Mouse (Mus musculus) ES-E14 (cell line): ENCODE data around the gene S100a11. TPM values are rescaled to one million over a fixed set of nuclear protein-coding genes. Genes with fewer than 3 reads are reported as not detected.
A peak's percentile ranks its signal among the peaks of the same experiment; 100 is the strongest.
"Not testable (repeated sequence)": the region's sequence is repeated elsewhere in the genome, so short reads cannot be mapped to it uniquely, and the experiment has no call there.

Experiments
- DNase-seq: peaks from one replicate; pipeline ENCODE4 v3.0.0-alpha.2; 2013; ENCODE audit warnings: low read depth, low spot score
- H3K27ac ChIP-seq: 2 replicates; pipeline ENCODE4 v1.5.1; 2012; ENCODE audit warnings: low read depth, mild to moderate bottlenecking, low read length, moderate library complexity, mixed read lengths; ENCODE audit not compliant: poor library complexity, insufficient read depth, severe bottlenecking
- H3K36me3 ChIP-seq: 2 replicates; pipeline ENCODE4 v1.6.1; 2012; ENCODE audit warnings: mild to moderate bottlenecking, low read length, moderate library complexity, mixed read lengths; ENCODE audit not compliant: control insufficient read depth, poor library complexity, insufficient read depth, severe bottlenecking
- H3K4me1 ChIP-seq, 2 experiments: fragments of 150-350 bp in 1 of 2; sonication (generic) in 1 of 2; 2 replicates each; pipeline ENCODE4 v1.6.1; 2012; ENCODE audit warnings: low read length in 2 of 2, mild to moderate bottlenecking in 1 of 2, mixed read lengths in 1 of 2; ENCODE audit not compliant: control insufficient read depth in 2 of 2, insufficient read depth in 2 of 2, poor library complexity in 1 of 2
- H3K4me3 ChIP-seq, 2 experiments: fragments of 150-350 bp in 1 of 2; sonication (generic) in 1 of 2; 2 replicates each; pipeline ENCODE4 v1.5.1; 2012; ENCODE audit warnings: low read length in 2 of 2, low read depth in 1 of 2, mild to moderate bottlenecking in 1 of 2, mixed read lengths in 1 of 2; ENCODE audit not compliant: insufficient read depth in 1 of 2, poor library complexity in 1 of 2, severe bottlenecking in 1 of 2
- H3K9ac ChIP-seq: 2 replicates; pipeline ENCODE4 v1.6.1; 2012; ENCODE audit warnings: low read depth, mild to moderate bottlenecking, low read length, mixed read lengths; ENCODE audit not compliant: poor library complexity, insufficient read depth, severe bottlenecking
- H3K9me3 ChIP-seq: fragments of 150-350 bp; sonication (generic); 2 replicates; pipeline ENCODE4 v1.6.1; 2012; ENCODE audit warnings: low read depth, mild to moderate bottlenecking, low read length; ENCODE audit not compliant: control insufficient read depth, insufficient read depth
- CHD2 ChIP-seq: IDR thresholded peaks from 2 replicates; pipeline ENCODE4 v1.6.1; 2014; ENCODE audit warnings: mild to moderate bottlenecking, low read depth, low read length, inconsistent platforms
- HCFC1 ChIP-seq: IDR thresholded peaks from 2 replicates; pipeline ENCODE4 v1.6.1; 2012; ENCODE audit warnings: low read length, inconsistent platforms, borderline replicate concordance; ENCODE audit not compliant: insufficient read depth
- MAFK ChIP-seq: IDR thresholded peaks from 2 replicates; pipeline ENCODE4 v1.6.1; 2014; ENCODE audit warnings: mild to moderate bottlenecking, low read depth, low read length, inconsistent platforms; ENCODE audit not compliant: insufficient read depth
- ZC3H11A ChIP-seq: IDR thresholded peaks from 2 replicates; pipeline ENCODE4 v1.6.1; 2012; ENCODE audit warnings: low read depth, mild to moderate bottlenecking, inconsistent platforms, low read length, borderline replicate concordance
- ZNF384 ChIP-seq: IDR thresholded peaks from 2 replicates; pipeline ENCODE4 v1.6.1; 2012; ENCODE audit warnings: low read depth, low read length, inconsistent platforms
- in situ Hi-C, 2 experiments: fragments of 600-800 bp; cut with MboI; formaldehyde crosslinking; loops; one replicate each; pipeline ENCODE4 v1.15.1; 2025; ENCODE audit warnings: low sequenced_read_pairs in 2 of 2, inconsistent platforms in 1 of 2; ENCODE audit not compliant: unreplicated experiment in 2 of 2
- total RNA-seq: library from RNA; depleted of rRNA; stranded (reverse); fragments of 300-350 nt; gene quantifications from 2 replicates; pipeline ENCODE4 v1.2.3, GENCODE M21; 2012

Gene S100a11
- total RNA-seq, 1 experiment = 37.2 TPM

DNA sequence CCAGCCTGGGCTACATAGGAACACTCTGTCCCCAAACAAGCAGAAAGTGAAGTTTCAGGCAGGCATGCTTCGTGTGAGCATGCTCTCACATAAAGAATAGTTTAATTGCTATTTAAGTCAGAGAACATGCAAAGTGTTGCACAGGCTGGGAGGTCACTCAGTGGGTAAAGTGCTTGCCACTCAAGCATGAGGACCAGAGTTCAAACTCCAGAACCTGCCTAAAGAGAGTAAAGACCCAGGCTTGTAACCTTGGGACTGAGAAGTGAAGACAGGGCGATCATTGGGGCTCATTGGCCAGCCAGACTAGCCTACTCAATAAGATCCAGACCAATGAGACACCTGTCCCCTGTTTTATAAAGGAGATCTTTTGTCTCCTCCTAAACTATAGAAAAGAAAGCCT is 31.7 kb upstream of the S100a11 start:
- Histone ChIP-seq H3K9ac (no peak overlapping the region), H3K4me3 (no peak overlapping the region), H3K9me3 (no peaks in the 10 kb centered on the region), H3K4me1 (no peaks in the 10 kb centered on the region), H3K36me3 (no peaks in the 10 kb centered on the region), H3K27ac (no peak overlapping the region)
- DNase-seq = no peak
- TF ChIP-seq ZNF384 = no peak
- in situ Hi-C loops = loop anchor here in 1 of 2 experiments (25.0 kb wide), 1 partner anchor 376 kb away; no protein-coding TSS in a partner anchor

- Histone ChIP-seq H3K9me3 (no peaks in the 10 kb centered on the region), H3K4me3 (no peak overlapping the region), H3K9ac (no peak overlapping the region), H3K36me3 (no peaks in the 10 kb centered on the region), H3K4me1 (no peaks in the 10 kb centered on the region), H3K27ac (no peak overlapping the region)
- TF ChIP-seq ZC3H11A (no peak), MAFK (no peak), CHD2 (no peak), HCFC1 (no peak), ZNF384 (no peak)
- in situ Hi-C loops = loop anchor here (5.0 to 25.0 kb wide), 4 partner anchors 127 to 380 kb away; no protein-coding TSS in a partner anchor
- DNase-seq = no peak
Measured at GRCm38 (mm10) chr3:93492176-93492575, 28.1 kb upstream of the S100a11 start.

DNA sequence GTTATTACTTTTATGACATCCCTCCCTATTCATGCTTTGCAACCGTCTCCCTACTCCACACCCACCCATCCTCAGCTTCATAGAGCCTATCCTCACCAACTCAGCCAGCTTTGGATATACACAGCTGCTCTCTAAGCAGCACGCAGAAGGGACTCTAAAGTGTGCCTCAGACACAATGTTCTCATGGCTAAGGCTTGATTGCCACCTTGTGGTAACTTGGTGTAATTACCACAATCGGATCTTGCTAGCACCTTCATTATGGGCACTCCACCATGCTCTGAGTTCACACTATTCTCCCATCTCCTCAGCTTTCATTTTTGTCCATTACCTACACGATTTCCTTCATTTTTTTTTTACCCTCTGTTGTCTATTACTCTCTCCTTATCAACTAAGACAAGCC is 26.3 kb upstream of the S100a11 start:
- no peaks in the 10 kb centered on the region for H3K9me3 ChIP-seq
- no peak overlapping the region for H3K9ac ChIP-seq
- TF ChIP-seq ZC3H11A = peak; percentile 80
- TF ChIP-seq CHD2 = no peak
- H3K36me3 ChIP-seq = no peaks in the 10 kb centered on the region
- no peaks in the 10 kb centered on the region for H3K4me1 ChIP-seq
- peak; percentile 70 for DNase-seq
- in situ Hi-C loops = loop anchor here (5.0 to 25.0 kb wide), 4 partner anchors 129 to 382 kb away; no protein-coding TSS in a partner anchor
- no peak overlapping the region for H3K4me3 ChIP-seq
- no peak overlapping the region for H3K27ac ChIP-seq

GRCm38 (mm10) chr3:93494774-93495173 is 25.5 kb upstream of the S100a11 start:
- H3K27ac ChIP-seq, H3K4me3 ChIP-seq, H3K9ac ChIP-seq, DNase-seq, H3K4me1 ChIP-seq, H3K36me3 ChIP-seq, H3K9me3 ChIP-seq: not testable (repeated sequence)
- in situ Hi-C loops = loop anchor here (5.0 to 25.0 kb wide), 4 partner anchors 130 to 382 kb away; no protein-coding TSS in a partner anchor

- Histone ChIP-seq H3K9ac (no peak overlapping the region), H3K4me1 (no peaks in the 10 kb centered on the region), H3K9me3 (no peaks in the 10 kb centered on the region), H3K4me3 (no peak overlapping the region), H3K27ac (no peak overlapping the region), H3K36me3 (no peaks in the 10 kb centered on the region)
- DNase-seq = no peak
- no peak for TF ChIP-seq MAFK
- TF ChIP-seq ZC3H11A = no peak
- no peak for TF ChIP-seq HCFC1
- no peak for TF ChIP-seq CHD2
- TF ChIP-seq ZNF384 = no peak
- in situ Hi-C loops = loop anchor here (10.0 to 25.0 kb wide), 3 partner anchors 132 to 385 kb away; no protein-coding TSS in a partner anchor
Measured at GRCm38 (mm10) chr3:93497131-93497530, 23.2 kb upstream of the S100a11 start.
